Mouse (Mus musculus): Measurements from ENCODE around the gene Cdh24. TPM values are rescaled to one million over a fixed set of nuclear protein-coding genes. Genes with fewer than 3 reads are reported as not detected.

The Cdh24 gene
- polyA plus RNA-seq (2012) = 8.6 and 11.3 TPM in 2 replicates

DNA sequence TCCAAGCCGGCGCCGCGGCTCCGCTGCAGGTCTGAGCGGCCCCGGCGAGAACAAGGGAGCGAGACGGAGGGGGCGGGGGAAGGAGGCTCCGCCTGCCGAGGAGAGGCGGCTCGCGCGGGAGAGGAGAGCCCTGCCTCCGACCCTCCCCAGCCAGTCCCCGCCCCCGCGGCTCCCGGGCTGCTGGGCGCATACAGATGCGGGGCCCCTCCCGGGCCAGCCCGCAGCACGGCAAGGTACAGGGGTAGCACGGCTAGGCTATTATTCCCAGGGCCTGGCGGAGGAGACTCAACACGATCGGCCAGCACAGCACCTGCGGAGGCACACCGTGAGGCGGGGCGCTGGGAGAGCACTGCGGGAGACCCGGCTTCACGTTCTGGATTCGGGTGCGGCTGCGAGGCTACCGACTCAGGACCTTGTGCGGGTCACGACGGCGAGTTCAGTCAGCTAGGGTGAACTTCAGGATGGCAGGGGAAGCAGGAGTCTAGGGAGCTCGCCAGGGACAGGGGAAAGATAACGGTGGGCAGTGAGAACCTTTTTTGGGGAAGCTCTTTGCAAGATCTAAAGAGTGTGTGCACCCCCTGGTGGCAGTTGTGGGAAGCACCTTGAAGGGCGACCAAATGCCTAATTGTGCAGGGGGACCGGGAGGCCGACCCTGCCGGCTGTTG lies at the start of gene Cdh24:
Cdh24 (minus strand) TSS at position 60 of the 665 bp plus-strand sequence.

DNA sequence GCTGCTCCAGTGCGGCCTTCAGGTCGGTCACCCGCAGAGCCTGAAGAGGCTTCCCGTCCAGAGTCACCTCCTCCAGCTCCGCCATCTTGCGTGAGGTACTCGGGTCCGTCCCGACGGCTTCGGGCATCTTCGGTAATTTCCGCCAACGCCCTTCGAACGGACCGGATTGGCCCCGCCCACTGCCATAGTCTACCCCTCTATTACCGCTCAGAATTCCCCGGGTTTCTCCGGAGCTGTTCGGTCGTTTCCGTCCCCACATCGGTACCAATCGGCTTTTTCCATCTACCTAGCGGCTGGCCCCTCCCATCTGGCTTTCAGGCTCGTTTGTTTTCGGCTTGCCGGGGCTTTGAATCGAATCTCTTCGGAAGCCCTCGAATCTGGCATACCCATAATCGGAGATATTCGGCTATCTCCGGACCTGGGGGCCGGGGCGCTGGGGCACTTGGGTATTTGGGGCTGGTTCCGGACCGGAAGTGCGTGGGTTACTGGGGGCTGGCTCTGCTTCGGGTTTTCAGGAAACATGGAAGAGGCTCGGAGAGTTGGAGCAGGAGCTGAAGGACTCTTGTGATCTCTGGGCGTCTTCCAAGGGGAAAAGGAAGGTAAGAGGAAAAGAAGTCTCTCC lies 45.5 kb upstream of the Cdh24 start, which contains the start of gene Acin1:
Acin1 (minus strand) TSS at position 410 of the 622 bp plus-strand sequence.

DNA sequence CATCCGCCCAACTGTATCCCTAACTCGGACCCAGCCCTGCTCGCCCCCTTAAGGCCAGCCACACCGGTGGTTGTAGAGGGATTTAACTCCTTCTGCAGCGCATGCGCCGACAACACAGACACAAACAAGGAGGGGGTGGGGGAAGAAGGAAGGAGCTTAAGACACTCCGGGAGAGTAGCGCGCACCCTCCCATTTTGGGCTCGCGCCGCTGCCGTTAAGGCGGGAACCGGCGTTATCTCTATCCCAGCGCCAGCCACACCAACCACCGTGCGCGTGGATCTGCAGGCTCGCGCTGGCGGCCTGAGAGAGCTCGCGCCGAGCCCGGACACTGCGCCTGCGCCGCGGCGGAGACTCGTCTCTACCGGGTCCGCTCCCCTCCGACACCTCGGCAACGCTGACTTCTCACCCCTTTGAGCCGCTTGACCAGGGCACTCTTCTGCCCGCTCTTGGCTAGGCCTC lies 44.9 kb upstream of the Cdh24 start, which contains the start of gene 1700123O20Rik:
1700123O20Rik (plus strand) TSS at position 154 of the 459 bp plus-strand sequence.

DNA sequence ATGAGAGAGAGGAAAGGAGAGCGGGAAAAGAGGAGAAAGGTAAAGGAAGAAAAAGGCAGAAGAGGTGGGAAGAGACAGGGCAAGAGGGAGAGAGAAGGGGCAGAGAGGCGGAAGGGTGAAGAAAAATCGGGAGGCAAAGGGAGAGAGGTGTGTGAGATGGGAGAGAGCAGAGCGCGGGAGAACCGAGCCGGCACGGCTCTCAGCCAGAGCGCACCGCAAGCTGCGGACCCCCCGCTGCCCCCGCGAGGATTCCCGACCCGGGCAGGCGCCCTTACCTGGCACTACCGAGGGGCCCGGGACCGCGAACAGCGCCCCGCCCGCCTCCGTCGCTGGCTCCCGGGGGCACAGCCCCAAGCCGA lies 239 bp downstream of the Cdh24 start, which contains the start of gene Gm17606:
Gm17606 (plus strand) TSS at position 7 of the 359 bp plus-strand sequence.

DNA sequence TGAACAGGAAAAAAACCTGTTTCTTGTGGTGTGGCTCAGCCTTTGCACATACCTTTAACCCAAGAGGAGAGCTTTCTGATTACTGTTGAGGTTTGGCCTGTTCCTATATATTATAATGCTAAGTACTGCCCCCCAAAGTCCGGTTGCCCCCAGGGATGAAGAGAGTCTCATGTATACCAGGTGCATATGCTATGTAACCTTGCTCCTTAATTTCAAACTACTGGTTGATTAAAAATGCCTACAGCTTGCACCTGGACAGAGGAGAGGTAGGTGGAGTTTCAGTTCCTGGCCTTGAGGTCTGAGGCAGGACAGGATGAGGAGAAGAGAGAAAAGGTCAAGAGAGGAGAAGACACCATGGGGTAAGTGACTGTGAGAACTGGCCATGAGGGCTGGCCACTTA lies 20.0 kb downstream of the Cdh24 start, which contains the start of gene Psmb11:
Psmb11 (plus strand) TSS at position 301 of the 400 bp plus-strand sequence.

DNA sequence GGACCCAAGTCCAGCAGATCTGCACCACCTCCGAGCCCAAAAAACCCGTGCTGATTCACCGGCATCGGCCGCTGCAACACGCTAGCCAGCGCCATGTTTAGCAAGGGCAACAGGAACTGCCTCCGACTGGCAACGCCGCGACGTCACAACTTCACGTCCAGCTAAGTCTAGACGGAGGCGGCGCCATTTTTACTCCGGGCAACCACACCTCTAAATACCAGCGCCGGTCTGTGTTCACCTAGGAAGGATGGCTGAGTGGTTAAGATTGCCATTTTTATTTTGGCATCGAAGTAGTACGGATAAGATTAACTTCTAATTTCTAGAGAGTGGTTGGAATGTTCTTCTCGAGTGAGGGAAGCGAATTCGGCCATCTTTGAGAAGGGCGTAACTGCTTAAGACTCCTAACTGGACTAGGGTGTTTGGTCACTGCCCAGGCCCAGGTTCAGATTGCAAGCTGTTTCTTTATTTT lies 23.2 kb downstream of the Cdh24 start, which contains the start of gene Psmb5:
Psmb5 (minus strand) TSS at position 126 of the 469 bp plus-strand sequence.

DNA sequence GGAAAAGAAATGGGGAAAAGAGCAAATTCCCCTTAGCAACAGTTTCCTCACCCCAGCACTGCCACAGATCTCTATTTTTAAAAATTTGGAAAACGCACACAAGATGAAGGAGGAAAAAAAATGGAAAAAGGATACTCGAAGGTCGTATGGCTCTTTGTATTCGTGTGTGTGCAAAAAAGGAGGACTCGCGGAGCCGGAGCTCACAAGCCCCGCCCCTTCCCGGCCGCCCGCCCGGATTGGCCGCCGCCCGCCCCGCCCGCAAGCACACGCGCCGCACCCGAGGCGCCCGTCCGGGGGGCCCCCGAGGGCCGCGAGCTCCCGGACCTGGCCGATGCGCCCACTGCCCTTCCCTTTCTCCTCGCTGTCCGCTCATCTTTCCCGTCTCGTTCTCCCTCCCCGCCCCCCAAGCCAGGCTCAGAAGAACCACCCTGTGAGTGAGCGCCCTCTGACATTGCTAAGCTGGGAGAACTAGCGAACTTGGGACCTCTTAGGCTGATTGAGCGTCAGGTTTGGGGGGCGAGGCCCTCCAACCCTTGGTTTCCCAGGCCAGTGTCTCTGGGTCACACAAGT lies 35.3 kb downstream of the Cdh24 start, which contains the start of gene 4931414P19Rik:
4931414P19Rik (minus strand) TSS at position 242 of the 570 bp plus-strand sequence.

Other genes with a start within 250 kb of the Cdh24 start
- gene Slc7a7, start 223.6 kb downstream of the Cdh24 start, polyA plus RNA-seq (2012) = 2.2 and 3.1 TPM in 2 replicates
- gene Mrpl52, start 214.5 kb downstream of the Cdh24 start, polyA plus RNA-seq (2012) = 960 and 1,112 TPM in 2 replicates
- 20.3 and 22.5 TPM in 2 replicates for gene Mmp14, start 209.8 kb downstream of the Cdh24 start, polyA plus RNA-seq (2012)
- gene Lrp10, start 177.2 kb downstream of the Cdh24 start, polyA plus RNA-seq (2012) = 296 and 301 TPM in 2 replicates
- 3.4 and 4.2 TPM in 2 replicates for gene Rem2, start 165.3 kb downstream of the Cdh24 start, polyA plus RNA-seq (2012)
- gene Prmt5, start 123.8 kb downstream of the Cdh24 start, polyA plus RNA-seq (2012) = 273 and 283 TPM in 2 replicates
- gene Haus4, start 86.7 kb downstream of the Cdh24 start, polyA plus RNA-seq (2012) = 99.9 and 102 TPM in 2 replicates
- gene Ajuba, start 63.8 kb downstream of the Cdh24 start, polyA plus RNA-seq (2012) = 1.2 and 1.8 TPM in 2 replicates
- gene 4931414P19Rik, start 35.4 kb downstream of the Cdh24 start, polyA plus RNA-seq (2012) = 16.5 and 26.8 TPM in 2 replicates
- gene Psmb5, start 23.3 kb downstream of the Cdh24 start, polyA plus RNA-seq (2012) = 171 and 175 TPM in 2 replicates
- gene Psmb11, start 19.9 kb downstream of the Cdh24 start, polyA plus RNA-seq (2012) = 0.03 TPM in 1 of 2 replicates, not detected in the other
- gene Gm17606, start 412 bp downstream of the Cdh24 start, polyA plus RNA-seq (2012) = not detected in 2 replicates
- gene 1700123O20Rik, start 44.9 kb upstream of the Cdh24 start, polyA plus RNA-seq (2012) = 97.6 and 115 TPM in 2 replicates
- 689 and 1,048 TPM in 2 replicates for gene Acin1, start 45.6 kb upstream of the Cdh24 start, polyA plus RNA-seq (2012)
- gene Gm29776, start 57.5 kb upstream of the Cdh24 start, polyA plus RNA-seq (2012) = 0.06 TPM in 1 of 2 replicates, not detected in the other
- gene Cebpe, start 70.8 kb upstream of the Cdh24 start, polyA plus RNA-seq (2012) = 125 and 136 TPM in 2 replicates
- gene Slc7a8, start 140.6 kb upstream of the Cdh24 start, polyA plus RNA-seq (2012) = 4.6 and 7.5 TPM in 2 replicates
- not detected in 2 replicates for gene Rnf212b, start 172.8 kb upstream of the Cdh24 start, polyA plus RNA-seq (2012)
- gene Homez, start 229.6 kb upstream of the Cdh24 start, polyA plus RNA-seq (2012) = 2.0 and 2.2 TPM in 2 replicates
- gene Ppp1r3e, start 236.2 kb upstream of the Cdh24 start, polyA plus RNA-seq (2012) = 8.8 and 12.7 TPM in 2 replicates
- 25.6 and 34.5 TPM in 2 replicates for gene Bcl2l2, start 242.0 kb upstream of the Cdh24 start, polyA plus RNA-seq (2012)
- gene Gm20521, start 242.1 kb upstream of the Cdh24 start, polyA plus RNA-seq (2012) = 0.82 and 5.2 TPM in 2 replicates

Measured in megakaryocyte-erythroid progenitor cell, adult 5 weeks (primary cell).